Mouse (Mus musculus) myocyte (in vitro differentiated cells): ENCODE measurements around the gene D630045J12Rik. TPM values are rescaled to one million over a fixed set of nuclear protein-coding genes. Genes with fewer than 3 reads are reported as not detected.

ENCODE experiments used
- H3K27me3 ChIP-seq: one replicate; pipeline ENCODE4 v1.6.1; 2011; ENCODE audit not compliant: control insufficient read depth, insufficient read depth, insufficient read length
- H3K36me3 ChIP-seq: one replicate; pipeline ENCODE4 v1.6.1; 2011; ENCODE audit not compliant: control insufficient read depth, insufficient read depth
- H3K4me2 ChIP-seq: one replicate; pipeline ENCODE4 v1.6.1; 2011; ENCODE audit warnings: low read depth, control low read depth
- H3K4me3 ChIP-seq: one replicate; pipeline ENCODE4 v1.5.1; 2011; ENCODE audit warnings: mild to moderate bottlenecking, control low read depth, moderate library complexity
- H3K79me2 ChIP-seq: one replicate; pipeline ENCODE4 v1.6.1; 2011; ENCODE audit not compliant: control insufficient read depth, insufficient read depth
- H3ac ChIP-seq: one replicate; pipeline ENCODE4 v1.6.1; 2011; ENCODE audit not compliant: control insufficient read depth, insufficient read length
- CEBPB ChIP-seq: IDR thresholded peaks from 2 replicates; pipeline ENCODE4 v1.6.1; 2011; ENCODE audit warnings: mild to moderate bottlenecking, moderate library complexity; ENCODE audit not compliant: poor library complexity, insufficient read depth, severe bottlenecking
- E2F4 ChIP-seq: IDR thresholded peaks from one replicate; pipeline ENCODE4 v1.6.1; 2011; ENCODE audit warnings: mild to moderate bottlenecking, control low read depth, moderate library complexity; ENCODE audit not compliant: insufficient read depth
- MAX ChIP-seq: IDR thresholded peaks from one replicate; pipeline ENCODE4 v1.6.1; 2011; ENCODE audit warnings: low read depth, mild to moderate bottlenecking, control low read depth
- MYOD1 ChIP-seq, 3 experiments: IDR thresholded peaks; one replicate each; pipeline ENCODE4 v1.6.1; 2011; ENCODE audit warnings: control low read depth in 2 of 3, low read depth in 2 of 3, mild to moderate bottlenecking in 2 of 3, moderate library complexity in 1 of 3; ENCODE audit not compliant: insufficient read length in 2 of 3, control insufficient read depth in 1 of 3
- MYOG ChIP-seq, 3 experiments: IDR thresholded peaks; one replicate each; pipeline ENCODE4 v1.6.1; 2011; ENCODE audit warnings: control low read depth in 2 of 3, low read depth in 2 of 3, mild to moderate bottlenecking in 2 of 3; ENCODE audit not compliant: insufficient read length in 2 of 3, control insufficient read depth in 1 of 3, insufficient read depth in 1 of 3
- POLR2A ChIP-seq: IDR thresholded peaks from one replicate; pipeline ENCODE4 v1.6.1; 2011; ENCODE audit warnings: low read depth, mild to moderate bottlenecking, control low read depth, moderate library complexity; ENCODE audit not compliant: insufficient read length
- POLR2AphosphoS2 ChIP-seq: IDR thresholded peaks from one replicate; pipeline ENCODE4 v1.6.1; 2011; ENCODE audit warnings: low read depth, control low read depth; ENCODE audit not compliant: insufficient read length
- REST ChIP-seq: IDR thresholded peaks from one replicate; pipeline ENCODE4 v1.6.1; 2011; ENCODE audit warnings: mild to moderate bottlenecking, control low read depth, moderate library complexity; ENCODE audit not compliant: insufficient read depth, insufficient read length
- SRF ChIP-seq: IDR thresholded peaks from one replicate; pipeline ENCODE4 v1.6.1; 2011; ENCODE audit warnings: low read depth; ENCODE audit not compliant: control insufficient read depth, insufficient read length
- TCF12 ChIP-seq: IDR thresholded peaks from one replicate; pipeline ENCODE4 v1.6.1; 2011; ENCODE audit warnings: mild to moderate bottlenecking, control low read depth; ENCODE audit not compliant: poor library complexity, insufficient read depth, severe bottlenecking
- TCF3 ChIP-seq: IDR thresholded peaks from one replicate; pipeline ENCODE4 v1.6.1; 2011; ENCODE audit warnings: low read depth, control low read depth; ENCODE audit not compliant: insufficient read length
- USF1 ChIP-seq: IDR thresholded peaks from one replicate; pipeline ENCODE4 v1.6.1; 2011; ENCODE audit warnings: low read depth, mild to moderate bottlenecking, control low read depth, moderate library complexity
- polyA plus RNA-seq: library from polyadenylated mRNA; unstranded; fragments of >200 nt; fragmentation: generic; extraction: Trizol; gene quantifications from one replicate; pipeline ENCODE4 v1.2.1, GENCODE M21; 2012; ENCODE audit warnings: missing spikeins

D630045J12Rik gene
- polyA plus RNA-seq, 1 experiment: 0.77 TPM

DNA sequence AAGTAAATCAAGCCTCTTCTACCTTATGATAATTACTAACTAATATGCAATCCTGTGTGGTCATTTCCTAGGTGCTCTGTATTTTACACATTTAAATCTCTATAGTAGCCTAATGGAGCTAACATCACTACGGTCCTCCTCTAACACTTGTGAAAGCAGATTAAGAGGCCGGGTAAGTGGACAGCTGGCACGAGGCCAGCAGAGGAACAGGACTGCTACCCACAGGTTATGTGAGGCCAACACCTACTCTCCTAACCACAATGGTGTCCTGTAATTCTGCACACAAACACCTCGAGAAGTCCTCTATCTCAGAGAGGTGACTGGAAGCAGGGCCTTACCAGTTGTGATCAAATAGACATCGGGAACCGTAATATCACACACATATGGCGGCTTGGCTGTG is 59.8 kb downstream of the D630045J12Rik start:
- Histone ChIP-seq H3K4me2 (no peak overlapping the region), H3ac (no peak overlapping the region), H3K4me3 (no peak overlapping the region), H3K36me3 (no peaks in the 10 kb centered on the region), H3K79me2 (no peaks in the 10 kb centered on the region), H3K27me3 (no peaks in the 10 kb centered on the region)
- TF ChIP-seq REST: no peak
- TF ChIP-seq MYOG (IDR thresholded peaks at IDR 0.05; ENCODE audit: control insufficient read depth in 1 of 3, insufficient read depth in 1 of 3, insufficient read length in 2 of 3, low read depth in 2 of 3): no peak
- no peak for TF ChIP-seq TCF12
- no peak for TF ChIP-seq POLR2A
- no peak for TF ChIP-seq POLR2AphosphoS2
- TF ChIP-seq MAX: no peak
- TF ChIP-seq CEBPB: no peak
- TF ChIP-seq USF1: no peak
- TF ChIP-seq TCF3: no peak
- no peak for TF ChIP-seq SRF
- TF ChIP-seq E2F4: no peak
- no peak for TF ChIP-seq MYOD1 (IDR thresholded peaks at IDR 0.05; ENCODE audit: control insufficient read depth in 1 of 3, insufficient read length in 2 of 3, low read depth in 2 of 3)

DNA sequence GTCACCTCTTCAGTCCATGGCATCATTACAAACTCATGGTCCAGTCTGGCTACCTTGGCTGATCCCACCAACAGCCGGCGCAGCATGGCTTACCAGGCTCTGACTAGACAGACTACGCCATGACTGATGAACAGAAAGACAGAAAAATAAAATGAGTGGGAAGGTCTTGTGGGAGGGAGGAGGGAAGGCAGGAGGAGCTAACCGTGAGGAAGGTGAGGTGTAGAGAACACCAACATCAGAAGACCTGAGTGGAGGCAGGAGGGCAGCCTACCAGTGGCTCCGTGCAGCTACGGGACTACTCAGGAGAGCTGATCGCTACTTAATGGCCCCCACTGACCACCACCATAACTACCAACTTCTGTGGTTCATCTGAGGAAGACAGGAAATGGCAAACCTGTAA is 60.9 kb downstream of the D630045J12Rik start:
- Histone ChIP-seq H3K4me2 (no peak overlapping the region), H3ac (no peak overlapping the region), H3K79me2 (no peaks in the 10 kb centered on the region), H3K36me3 (no peaks in the 10 kb centered on the region), H3K27me3 (no peaks in the 10 kb centered on the region), H3K4me3 (no peak overlapping the region)
- no peak for TF ChIP-seq POLR2A
- TF ChIP-seq CEBPB: no peak
- TF ChIP-seq MYOG (IDR thresholded peaks at IDR 0.05; ENCODE audit: control insufficient read depth in 1 of 3, insufficient read depth in 1 of 3, insufficient read length in 2 of 3, low read depth in 2 of 3): no peak
- no peak for TF ChIP-seq E2F4
- no peak for TF ChIP-seq SRF
- no peak for TF ChIP-seq REST
- no peak for TF ChIP-seq TCF12
- TF ChIP-seq MAX: no peak
- no peak for TF ChIP-seq USF1
- no peak for TF ChIP-seq MYOD1 (IDR thresholded peaks at IDR 0.05; ENCODE audit: control insufficient read depth in 1 of 3, insufficient read length in 2 of 3, low read depth in 2 of 3)
- TF ChIP-seq TCF3: no peak
- TF ChIP-seq POLR2AphosphoS2: no peak

DNA sequence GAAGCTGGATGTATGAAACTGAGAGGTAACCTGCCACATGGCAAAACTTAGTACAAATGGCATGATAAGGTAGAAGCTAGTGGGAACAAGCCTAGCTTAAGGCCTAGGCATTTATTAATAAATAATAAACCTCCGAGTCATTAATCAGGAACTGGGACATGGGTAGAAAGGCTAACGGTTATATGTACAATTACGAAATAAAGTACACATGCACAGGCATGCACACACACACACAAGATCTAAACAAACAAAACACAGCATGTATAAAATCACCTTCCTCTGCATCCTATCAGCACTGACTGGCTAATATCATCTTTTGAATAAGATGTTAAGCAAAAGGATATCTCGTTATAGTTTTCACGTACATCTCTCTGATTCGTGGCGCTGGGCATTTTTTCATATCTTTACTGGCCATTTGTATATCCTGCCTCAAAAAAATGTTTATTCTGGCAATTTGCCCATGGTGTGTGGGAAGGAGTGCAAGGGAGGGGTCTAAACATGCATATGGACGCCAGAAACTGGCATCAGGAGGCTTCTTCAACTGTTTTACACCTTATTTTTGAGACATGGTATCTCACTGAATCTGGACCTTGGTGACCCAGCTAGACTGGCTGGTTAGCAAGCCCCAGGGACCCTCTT is 67.4 kb downstream of the D630045J12Rik start:
- no peak for TF ChIP-seq POLR2A
- TF ChIP-seq MYOD1 (IDR thresholded peaks at IDR 0.05; ENCODE audit: control insufficient read depth in 1 of 3, insufficient read length in 2 of 3, low read depth in 2 of 3): no peak
- no peak for TF ChIP-seq MAX
- no peak for TF ChIP-seq USF1
- no peak for TF ChIP-seq CEBPB
- no peak for TF ChIP-seq MYOG (IDR thresholded peaks at IDR 0.05; ENCODE audit: control insufficient read depth in 1 of 3, insufficient read depth in 1 of 3, insufficient read length in 2 of 3, low read depth in 2 of 3)
- no peak for TF ChIP-seq E2F4
- no peak for TF ChIP-seq TCF12
- no peak for TF ChIP-seq TCF3
- TF ChIP-seq SRF: no peak
- no peak for TF ChIP-seq REST
- TF ChIP-seq POLR2AphosphoS2: no peak
- H3K79me2 ChIP-seq: no peaks in the 10 kb centered on the region
- no peaks in the 10 kb centered on the region for H3K36me3 ChIP-seq
- no peak overlapping the region for H3ac ChIP-seq
- H3K27me3 ChIP-seq: no peaks in the 10 kb centered on the region
- H3K4me3 ChIP-seq: no peak overlapping the region
- H3K4me2 ChIP-seq: no peak overlapping the region

DNA sequence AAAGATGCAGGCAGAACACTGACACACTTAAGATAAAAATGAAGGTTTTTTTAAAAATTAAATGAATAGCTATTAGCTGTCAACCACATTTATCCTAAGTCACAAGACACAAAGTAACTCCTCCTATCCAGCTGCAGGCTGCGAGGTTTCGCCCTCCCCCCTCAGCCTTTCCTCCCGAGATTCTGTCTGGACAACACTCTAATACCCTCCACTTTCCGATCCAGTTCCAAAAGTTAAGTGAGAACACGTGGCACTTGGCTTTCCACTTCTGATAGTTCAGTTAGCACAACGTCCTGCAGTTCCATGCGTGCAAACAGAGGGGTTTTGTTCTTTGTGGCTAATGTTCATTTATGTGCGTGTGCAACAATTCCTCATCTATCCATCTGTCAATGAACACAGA is 69.0 kb downstream of the D630045J12Rik start:
- Histone ChIP-seq H3K4me3 (no peak overlapping the region), H3ac (no peak overlapping the region), H3K27me3 (no peaks in the 10 kb centered on the region), H3K79me2 (no peaks in the 10 kb centered on the region), H3K4me2 (no peak overlapping the region), H3K36me3 (no peaks in the 10 kb centered on the region)
- TF ChIP-seq USF1 (no peak), MYOG (IDR thresholded peaks at IDR 0.05; ENCODE audit: control insufficient read depth in 1 of 3, insufficient read depth in 1 of 3, insufficient read length in 2 of 3, low read depth in 2 of 3) (no peak), CEBPB (no peak), POLR2AphosphoS2 (no peak)

DNA sequence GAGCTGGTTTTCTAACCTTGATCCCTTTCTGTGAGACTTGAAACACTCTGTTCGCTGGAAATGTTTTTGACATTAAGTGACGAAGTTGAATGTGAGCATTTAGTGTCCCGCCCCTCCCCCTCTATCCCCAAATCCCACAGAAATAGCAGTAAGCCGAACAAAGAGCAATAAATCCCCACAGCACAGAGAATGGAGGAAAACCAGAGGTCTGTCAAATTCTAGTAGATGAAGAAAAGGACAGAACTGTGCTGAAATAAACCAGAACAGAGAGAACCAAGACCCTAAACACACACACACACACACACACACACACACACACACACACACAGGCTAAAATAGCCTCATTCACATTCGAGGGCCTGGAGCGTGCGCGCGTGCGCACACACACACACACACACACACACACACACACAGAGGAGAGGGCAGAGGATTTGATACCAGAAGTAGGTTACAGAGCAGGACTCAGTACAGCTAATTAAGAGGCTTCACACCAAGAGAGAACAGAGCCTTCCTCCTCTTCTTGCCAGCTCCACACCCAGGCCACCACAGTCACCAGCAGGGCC is 72.0 kb downstream of the D630045J12Rik start:
- Histone ChIP-seq H3K36me3 (no peaks in the 10 kb centered on the region), H3ac (no peak overlapping the region), H3K27me3 (no peaks in the 10 kb centered on the region), H3K4me3 (no peak overlapping the region), H3K4me2 (no peak overlapping the region), H3K79me2 (no peaks in the 10 kb centered on the region)
- no peak for TF ChIP-seq TCF3
- TF ChIP-seq CEBPB: no peak
- TF ChIP-seq TCF12: no peak
- TF ChIP-seq MYOD1 (IDR thresholded peaks at IDR 0.05; ENCODE audit: control insufficient read depth in 1 of 3, insufficient read length in 2 of 3, low read depth in 2 of 3): no peak
- no peak for TF ChIP-seq SRF
- no peak for TF ChIP-seq MYOG (IDR thresholded peaks at IDR 0.05; ENCODE audit: control insufficient read depth in 1 of 3, insufficient read depth in 1 of 3, insufficient read length in 2 of 3, low read depth in 2 of 3)
